Comparison of ENCODE assay signal across 12 mouse cellular contexts in genomic region chr11:62669471-62669870, GRCm38 (mm10). TPM values are rescaled to one million over a fixed set of nuclear protein-coding genes. Genes with fewer than 3 reads are reported as not detected.
DNase-seq lines count a peak whose midpoint lies in the region; ATAC-seq and TF ChIP-seq lines count a peak whose summit lies in the region.
"Had no signal": no experiment of that assay in that cellular context is flagged by ENCODE, and none has a peak within 500 bp of the region (broad histone marks: within the 10 kb centered on the region; RNA-seq: fewer than 3 reads in every experiment).

No protein-coding gene starts in this region.

- no peak for TF ChIP-seq POLR2A in thymus, adult 2 months (IDR thresholded peaks at IDR 0.05; ENCODE audit: control insufficient read depth, extremely low read depth, insufficient read depth, low read length, poor library complexity)

- no peak for TF ChIP-seq CTCF in Patski (IDR thresholded peaks at IDR 0.05)
- no peak for TF ChIP-seq CTCF in thymus, adult 2 months (IDR thresholded peaks at IDR 0.05; ENCODE audit: borderline replicate concordance, control insufficient read depth, extremely low read depth, insufficient read depth, low read length, poor library complexity)

- in situ Hi-C loops in Patski (cut with MboI; ENCODE audit: low pct_unique_long_range_greater_than_20kb), result no loop called here

- POLR2A ChIA-PET in Patski (lab: Charles Lee), result no interaction called here

- no peak overlapping the region for H3K27ac ChIP-seq in thymus, adult 2 months (ENCODE audit: control insufficient read depth, insufficient read depth, low read length)
- H3K27ac ChIP-seq: hindbrain, embryonic 12.5 days had no signal

- no peak for ATAC-seq in Patski

- H3K4me3 ChIP-seq in thymus, adult 2 months (ENCODE audit: control insufficient read depth, insufficient read depth, low read length), result no peak overlapping the region
- H3K4me3 ChIP-seq: erythroblast, embryonic 14.5 days; hindbrain, embryonic 12.5 days had no signal

- 71% methylated on average over 12 of the region's 12 CpGs for WGBS in thymus, adult 2 months

- CTCF ChIA-PET in Patski (lab: Charles Lee), result interaction anchor here (1.9 to 2.4 kb wide), 2 partner anchors 12 to 20 kb away, joined by 5 to 6 read pairs; no protein-coding TSS in a partner anchor

- H3K36me3 ChIP-seq in thymus, adult 2 months (ENCODE audit: control insufficient read depth, insufficient read depth, low read length), result 0 out of 2 replicates have a peak, but pooled peaks cover 6% of the 10 kb centered on the region

- no peaks in the 10 kb centered on the region for H3K4me1 ChIP-seq in thymus, adult 2 months (replicated peaks; ENCODE audit: control insufficient read depth, insufficient read depth, low read length)

- peak; percentile 10 for DNase-seq in heart, postnatal 4 days
- no peak for DNase-seq in heart, adult 9 months (ENCODE audit: low spot score in 2 of 2)
- DNase-seq in Patski (ENCODE audit: low read depth, low spot score), result peak; percentile 31
- DNase-seq in fibroblast of lung, adult 2 months (ENCODE audit: low read depth), result peak; percentile 31
- DNase-seq in left cerebral cortex, adult 9 months (ENCODE audit: low spot score in 2 of 2), result peak; percentile 76 to 82
- DNase-seq in urinary bladder, postnatal 25 days (ENCODE audit: low spot score), result no peak
- no peak for DNase-seq in spleen, postnatal 14 days (ENCODE audit: low spot score in 2 of 2)
- DNase-seq in thymus, adult 2 months, result no peak
- DNase-seq: kidney, postnatal 25 days; thymus, postnatal 36 days had no signal

- H3K27me3 ChIP-seq in Patski, result no peaks in the 10 kb centered on the region
- no peaks in the 10 kb centered on the region for H3K27me3 ChIP-seq in thymus, adult 2 months (ENCODE audit: control insufficient read depth, insufficient read depth, low read length)
- H3K27me3 ChIP-seq: hindbrain, embryonic 12.5 days had no signal

RNA-seq across cellular contexts. Expression of gene Mmgt2, which starts 21.0 kb away (rescaled TPM):
- 10 to 100 TPM; 18.5 to 20.9 TPM for total RNA-seq in heart, postnatal 4 days (2021)
- polyA plus RNA-seq in Patski (2021), result 55.6 TPM
- polyA plus RNA-seq in thymus, adult 2 months (2012; rRNA removed), result 43.0 and 47.5 TPM in 2 replicates

RNA-seq across cellular contexts. Expression of gene Lrrc75a, which starts 21.1 kb away (rescaled TPM):
- 10 to 100 TPM; 15.7 to 16.5 TPM for total RNA-seq in heart, postnatal 4 days (2021)
- polyA plus RNA-seq in Patski (2021), result 6.2 TPM
- 6.0 and 6.9 TPM in 2 replicates for polyA plus RNA-seq in thymus, adult 2 months (2012; rRNA removed)

Comparison
In these comparisons a context has a peak if more than half of its experiments do, and no peak if none do; other contexts are left out.
1. DNase-seq: peak in heart, postnatal 4 days (single experiment), Patski (single experiment), fibroblast of lung, adult 2 months (single experiment) and left cerebral cortex, adult 9 months (2 of 2); none in heart, adult 9 months (0 of 2), urinary bladder, postnatal 25 days (single experiment), spleen, postnatal 14 days (0 of 2) and thymus, adult 2 months (single experiment).